Mouse (Mus musculus) activated CD4-positive, CD25-positive, alpha-beta regulatory T cell (primary cell): ENCODE measurements around the gene Nox4. TPM values are rescaled to one million over a fixed set of nuclear protein-coding genes. Genes with fewer than 3 reads are reported as not detected.

ENCODE experiments used
- polyA plus RNA-seq, 2 experiments: library from polyadenylated mRNA; unstranded; fragments of 100-300 nt; shearing (Covaris generic); gene quantifications; one replicate each; pipeline ENCODE4 v1.2.1; 2017

The Nox4 gene
- polyA plus RNA-seq, result under 1 TPM in 1 of 2 experiments, not detected in 1; 0.37 TPM

GRCm38 (mm10) chr7:87245856-87246579, at the start of gene Nox4:
Nox4 (plus strand) TSS chr7:87246096.

Other genes starting within 250 kb of the Nox4 start
- under 1 TPM; 0.04 to 0.16 TPM for gene Vmn2r79, start 250.0 kb upstream of the Nox4 start, polyA plus RNA-seq
- under 1 TPM in 1 of 2 experiments, not detected in 1; 0.06 TPM for gene Tyr, start 247.4 kb downstream of the Nox4 start, polyA plus RNA-seq